Mouse (Mus musculus) urinary bladder, adult 2 months (tissue): ENCODE results near the gene Sap30l. TPM values are rescaled to one million over a fixed set of nuclear protein-coding genes. Genes with fewer than 3 reads are reported as not detected.

Experiments
- DNase-seq: peaks from one replicate; pipeline ENCODE4 v3.0.0; 2022; ENCODE audit warnings: low spot score
- polyA plus RNA-seq: library from polyadenylated mRNA; depleted of rRNA; stranded (reverse); fragments of >200 nt; gene quantifications from 2 replicates; pipeline ENCODE4 v1.2.3, GENCODE M21; 2012; rRNA removed

The Sap30l gene
- 23.5 and 27.8 TPM in 2 replicates for polyA plus RNA-seq

- peak; percentile 94 for DNase-seq
Observed at GRCm38 (mm10) chr11:57800971-57801765, at the start of gene Sap30l. Gene Sap30l, plus strand, starts transcription at chr11:57801637.

- DNase-seq, result no peak
Observed at GRCm38 (mm10) chr11:57753538-57754203, 47.8 kb upstream of the Sap30l start.

GRCm38 (mm10) chr11:57758621-57759020 is 42.8 kb upstream of the Sap30l start:
- no peak for DNase-seq

GRCm38 (mm10) chr11:57760509-57761058 is 40.9 kb upstream of the Sap30l start:
- DNase-seq, result no peak

GRCm38 (mm10) chr11:57761347-57761746 is 40.1 kb upstream of the Sap30l start:
- no peak for DNase-seq

- DNase-seq, result no peak
Observed at GRCm38 (mm10) chr11:57764124-57764523, 37.3 kb upstream of the Sap30l start.

- DNase-seq, result no peak
Observed at GRCm38 (mm10) chr11:57766617-57767016, 34.8 kb upstream of the Sap30l start.

- no peak for DNase-seq
Observed at GRCm38 (mm10) chr11:57767171-57767570, 34.3 kb upstream of the Sap30l start.

- no peak for DNase-seq
Observed at GRCm38 (mm10) chr11:57770776-57771175, 30.7 kb upstream of the Sap30l start.

- DNase-seq, result no peak
Observed at GRCm38 (mm10) chr11:57771676-57772075, 29.8 kb upstream of the Sap30l start.

GRCm38 (mm10) chr11:57773479-57773878 is 28.0 kb upstream of the Sap30l start:
- DNase-seq, result no peak

GRCm38 (mm10) chr11:57773936-57774335 is 27.5 kb upstream of the Sap30l start:
- no peak for DNase-seq

GRCm38 (mm10) chr11:57775868-57776267 is 25.6 kb upstream of the Sap30l start:
- no peak for DNase-seq

- DNase-seq, result no peak
Observed at GRCm38 (mm10) chr11:57776546-57776945, 24.9 kb upstream of the Sap30l start.

GRCm38 (mm10) chr11:57778349-57778748 is 23.1 kb upstream of the Sap30l start:
- no peak for DNase-seq

GRCm38 (mm10) chr11:57779824-57780223 is 21.6 kb upstream of the Sap30l start:
- no peak for DNase-seq

- DNase-seq, result no peak
Observed at GRCm38 (mm10) chr11:57786616-57787418, 14.6 kb upstream of the Sap30l start.

GRCm38 (mm10) chr11:57787913-57788312 is 13.5 kb upstream of the Sap30l start:
- DNase-seq, result no peak

GRCm38 (mm10) chr11:57790866-57791535 is 10.4 kb upstream of the Sap30l start:
- no peak for DNase-seq

- no peak for DNase-seq
Observed at GRCm38 (mm10) chr11:57795086-57795485, 6.4 kb upstream of the Sap30l start.

- DNase-seq, result no peak
Observed at GRCm38 (mm10) chr11:57797828-57798227, 3.6 kb upstream of the Sap30l start.
